17 mouse cellular contexts compared by ENCODE assay signal in the genomic region with DNA sequence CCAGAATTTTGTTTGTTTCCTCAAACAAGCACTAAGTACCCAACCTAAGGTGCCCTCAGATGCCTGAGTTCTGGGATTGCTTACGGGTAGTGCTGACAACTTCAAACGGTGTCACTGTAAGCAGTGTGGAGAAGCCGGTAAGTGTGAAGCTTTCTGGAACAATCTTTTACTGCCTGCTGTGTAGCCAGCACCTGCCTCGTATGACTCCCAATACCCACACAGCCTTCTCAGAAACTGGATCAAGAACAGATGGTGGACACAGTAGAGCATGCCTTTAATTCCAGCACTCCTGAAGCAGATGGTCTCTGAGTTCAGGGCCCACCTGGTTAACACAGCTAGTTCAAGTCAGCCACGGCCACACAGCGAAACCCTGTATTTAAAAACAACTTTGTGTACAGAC. TPM values are rescaled to one million over a fixed set of nuclear protein-coding genes. Genes with fewer than 3 reads are reported as not detected.
A peak's percentile ranks its signal among the peaks of the same experiment; 100 is the strongest.
DNase-seq lines count a peak whose midpoint lies in the region; ATAC-seq and TF ChIP-seq lines count a peak whose summit lies in the region.
"Had no signal": no experiment of that assay in that cellular context is flagged by ENCODE, and none has a peak within 500 bp of the region (broad histone marks: within the 10 kb centered on the region; RNA-seq: fewer than 3 reads in every experiment).

No protein-coding gene starts in this region.

- no peak overlapping the region for H3K4me2 ChIP-seq in liver, embryonic 15.5 days
- H3K4me2 ChIP-seq in forebrain, embryonic 15.5 days (replicated peaks) = no peak overlapping the region
- H3K4me2 ChIP-seq: embryonic facial prominence, embryonic 15.5 days; midbrain, embryonic 12.5 days; neural tube, embryonic 15.5 days had no signal

- peak overlapping the region; percentile 40 for H3K4me3 ChIP-seq in gastrocnemius, adult 2 months
- no peak overlapping the region for H3K4me3 ChIP-seq in liver, embryonic 15.5 days (replicated peaks)
- H3K4me3 ChIP-seq in heart, adult 2 months = no peak overlapping the region; the same call in 1 of the 2 replicates
- H3K4me3 ChIP-seq in forebrain, embryonic 15.5 days = no peak overlapping the region
- H3K4me3 ChIP-seq: embryonic facial prominence, embryonic 15.5 days; forebrain, embryonic 10.5 days; midbrain, embryonic 12.5 days; myocyte; neural tube, embryonic 15.5 days had no signal

- no peak for TF ChIP-seq EP300 in heart, adult 2 months (IDR thresholded peaks at IDR 0.05; ENCODE audit: insufficient read depth, low read depth, low read length)

- peak overlapping the region; percentile 20; the same call in 1 of the 2 replicates for H3K27ac ChIP-seq in gastrocnemius, adult 2 months
- H3K27ac ChIP-seq in liver, embryonic 15.5 days (replicated peaks) = peak overlapping the region; percentile 74; the same call in 1 of the 2 replicates
- H3K27ac ChIP-seq in heart, adult 2 months = no peak overlapping the region
- no peak overlapping the region for H3K27ac ChIP-seq in forebrain, embryonic 15.5 days (replicated peaks)
- H3K27ac ChIP-seq: embryonic facial prominence, embryonic 15.5 days; forebrain, embryonic 10.5 days; midbrain, embryonic 12.5 days; neural tube, embryonic 15.5 days had no signal

- intact Hi-C loops in gastrocnemius, adult 2 months (cut with DNase I) = no loop called here
- intact Hi-C loops in gastrocnemius, postnatal 36 days (cut with DNase I) = no loop called here
- intact Hi-C loops in heart, adult 2 months (cut with DNase I) = no loop called here
- intact Hi-C loops in left cerebral cortex, postnatal 10 days (cut with DNase I) = no loop called here

- H3K79me2 ChIP-seq in heart, adult 2 months (replicated peaks; ENCODE audit: control insufficient read depth, insufficient read depth, low read length) = peaks cover 3% of the 10 kb centered on the region; the same call in 1 of the 2 replicates

- no peak for ATAC-seq in liver, embryonic 15.5 days (ENCODE audit: insufficient read depth)
- ATAC-seq in forebrain, embryonic 15.5 days (replicated peaks) = no peak

- peaks cover 68% of the 10 kb centered on the region for H3K4me1 ChIP-seq in liver, embryonic 15.5 days (replicated peaks)
- peaks cover 5% of the 10 kb centered on the region for H3K4me1 ChIP-seq in heart, adult 2 months (ENCODE audit: control insufficient read depth, insufficient read depth, low read length)
- no peaks in the 10 kb centered on the region for H3K4me1 ChIP-seq in forebrain, embryonic 15.5 days
- H3K4me1 ChIP-seq: forebrain, embryonic 10.5 days had no signal

- H3K9me3 ChIP-seq in liver, embryonic 15.5 days (replicated peaks) = no peaks in the 10 kb centered on the region
- no peaks in the 10 kb centered on the region for H3K9me3 ChIP-seq in forebrain, embryonic 15.5 days
- H3K9me3 ChIP-seq: embryonic facial prominence, embryonic 15.5 days; forebrain, embryonic 10.5 days; midbrain, embryonic 12.5 days; neural tube, embryonic 15.5 days had no signal

- TF ChIP-seq POLR2A in heart, adult 2 months (IDR thresholded peaks at IDR 0.05; ENCODE audit: insufficient read depth, low read depth, low read length) = no peak

- H3K9ac ChIP-seq in liver, embryonic 15.5 days = no peak overlapping the region
- no peak overlapping the region for H3K9ac ChIP-seq in heart, adult 2 months (ENCODE audit: low read depth, low read length)
- no peak overlapping the region for H3K9ac ChIP-seq in forebrain, embryonic 15.5 days (replicated peaks)
- H3K9ac ChIP-seq: embryonic facial prominence, embryonic 15.5 days; midbrain, embryonic 12.5 days; neural tube, embryonic 15.5 days had no signal

- H3K27me3 ChIP-seq in liver, embryonic 15.5 days = no peaks in the 10 kb centered on the region
- H3K27me3 ChIP-seq in heart, adult 2 months (ENCODE audit: control insufficient read depth, insufficient read depth, low read length) = no peaks in the 10 kb centered on the region
- no peaks in the 10 kb centered on the region for H3K27me3 ChIP-seq in forebrain, embryonic 15.5 days
- H3K27me3 ChIP-seq: embryonic facial prominence, embryonic 15.5 days; midbrain, embryonic 12.5 days; neural tube, embryonic 15.5 days had no signal

- no peaks in the 10 kb centered on the region for H3K36me3 ChIP-seq in liver, embryonic 15.5 days (replicated peaks)
- peaks cover 10% of the 10 kb centered on the region for H3K36me3 ChIP-seq in heart, adult 2 months (ENCODE audit: control insufficient read depth, insufficient read depth, low read length)
- no peaks in the 10 kb centered on the region for H3K36me3 ChIP-seq in forebrain, embryonic 15.5 days
- H3K36me3 ChIP-seq: embryonic facial prominence, embryonic 15.5 days; forebrain, embryonic 10.5 days; midbrain, embryonic 12.5 days; neural tube, embryonic 15.5 days had no signal

- no peak for DNase-seq in gastrocnemius, adult 2 months
- DNase-seq in gastrocnemius, postnatal 36 days = no peak
- DNase-seq in cerebellum, adult 11 months = peak; percentile 35
- DNase-seq in cerebellum, postnatal 10 days = peak; percentile 42 to 55
- no peak for DNase-seq in heart, adult 2 months
- no peak for DNase-seq in left cerebral cortex, postnatal 10 days (ENCODE audit: extremely low spot score in 1 of 2, low spot score in 2 of 2)
- DNase-seq: adrenal gland, postnatal 10 days; kidney, adult 8-10 months; right cerebral cortex, postnatal 4 days; thymus, adult 2 months had no signal

- 75% methylated on average over 6 of the region's 6 CpGs for WGBS in liver, embryonic 15.5 days (ENCODE audit: insufficient replicate concordance)
- WGBS in heart, adult 2 months = 71% methylated on average over 6 of the region's 6 CpGs
- 74% methylated on average over 6 of the region's 6 CpGs for WGBS in forebrain, embryonic 15.5 days

- no peak for TF ChIP-seq CTCF in gastrocnemius, adult 2 months (IDR thresholded peaks at IDR 0.05)
- TF ChIP-seq CTCF in heart, adult 2 months (IDR thresholded peaks at IDR 0.05) = no peak

RNA-seq across cellular contexts. Expression of gene Scamp1, which starts 24.0 kb away (rescaled TPM):
- total RNA-seq in gastrocnemius, adult 2 months (2021) = 10 to 100 TPM; 16.6 to 20.3 TPM
- 10 to 100 TPM; 14.7 to 18.6 TPM for total RNA-seq in gastrocnemius, postnatal 36 days (2021)
- polyA plus RNA-seq in liver, embryonic 15.5 days (2015; fragmentation: Nextera tagmentation; extraction: Ambion mirVana) = 7.3 and 8.6 TPM in 2 replicates
- total RNA-seq in heart, adult 2 months (2021) = 10 to 100 TPM; 32.3 to 33.3 TPM
- 12.5 and 27.7 TPM in 2 replicates for polyA plus RNA-seq in heart, adult 2 months (2012; rRNA removed)
- 103 and 111 TPM in 2 replicates for polyA plus RNA-seq in forebrain, embryonic 15.5 days (2015; fragmentation: Nextera tagmentation; extraction: Ambion mirVana)
- 100 to 1,000 TPM; 172 to 173 TPM for total RNA-seq in left cerebral cortex, postnatal 10 days (2021)

Comparison
In these comparisons a context has a peak if more than half of its experiments do, and no peak if none do; other contexts are left out.
1. DNase-seq: peak in cerebellum, adult 11 months (single experiment) and cerebellum, postnatal 10 days (2 of 2); none in gastrocnemius, adult 2 months (single experiment), gastrocnemius, postnatal 36 days (0 of 2), heart, adult 2 months (0 of 2) and left cerebral cortex, postnatal 10 days (0 of 2).
2. H3K27ac ChIP-seq: peak in gastrocnemius, adult 2 months (single experiment) and liver, embryonic 15.5 days (single experiment); none in heart, adult 2 months (single experiment) and forebrain, embryonic 15.5 days (single experiment).
3. RNA of gene Scamp1, which starts 24.0 kb away (total RNA-seq): 172 to 173 TPM in left cerebral cortex, postnatal 10 days; 32.3 to 33.3 TPM in heart, adult 2 months, 16.6 to 20.3 TPM in gastrocnemius, adult 2 months and 14.7 to 18.6 TPM in gastrocnemius, postnatal 36 days; every median in the first group is over 4 times any median in the second.